Mouse (Mus musculus) lung, postnatal 0 days (tissue): ENCODE results near the gene Smok2b.
"Not testable (repeated sequence)": the region's sequence is repeated elsewhere in the genome, so short reads cannot be mapped to it uniquely, and the experiment has no call there.

ENCODE experiments used
- CTCF ChIP-seq: IDR thresholded peaks from 2 replicates; pipeline ENCODE4 v1.5.1; 2016; ENCODE audit warnings: antibody characterized with exemption, mild to moderate bottlenecking
- EP300 ChIP-seq: IDR thresholded peaks from 2 replicates; pipeline ENCODE4 v1.6.1; 2016; ENCODE audit warnings: antibody characterized with exemption, mild to moderate bottlenecking, control low read depth

- not testable (repeated sequence) for TF ChIP-seq CTCF, EP300
These were observed 21.6 kb upstream of the Smok2b start for GRCm38 (mm10) chr17:13208460-13208859.
